Mouse (Mus musculus) intestine, postnatal 0 days (tissue): ENCODE results near the gene 4930524N10Rik. TPM values are rescaled to one million over a fixed set of nuclear protein-coding genes. Genes with fewer than 3 reads are reported as not detected.

ENCODE experiments used
- ATAC-seq: fragments of 200-750 bp; cut with Nextera tagmentation; 2 replicates; pipeline ENCODE4 v1.8.0; 2017; ENCODE audit warnings: mild to moderate bottlenecking, moderate TSS enrichment, moderate library complexity
- H3K27ac ChIP-seq: fragments of 300-500 bp; sonication (generic); 2 replicates; pipeline ENCODE4 v1.5.1; 2014; ENCODE audit warnings: mild to moderate bottlenecking, low read depth, low read length, moderate library complexity
- H3K27me3 ChIP-seq: fragments of 300-500 bp; sonication (generic); replicated peaks from 2 replicates; pipeline ENCODE4 v1.6.1; 2014; ENCODE audit warnings: low read length, mixed read lengths; ENCODE audit not compliant: control insufficient read depth, insufficient read depth
- H3K36me3 ChIP-seq: fragments of 300-500 bp; sonication (generic); 2 replicates; pipeline ENCODE4 v1.6.1; 2014; ENCODE audit warnings: mild to moderate bottlenecking, moderate library complexity; ENCODE audit not compliant: control insufficient read depth, insufficient read depth
- H3K4me1 ChIP-seq: fragments of 300-500 bp; sonication (generic); replicated peaks from 2 replicates; pipeline ENCODE4 v1.6.1; 2014; ENCODE audit warnings: antibody characterized with exemption, low read length, mixed read lengths; ENCODE audit not compliant: control insufficient read depth, insufficient read depth
- H3K4me2 ChIP-seq: fragments of 300-500 bp; sonication (generic); replicated peaks from 2 replicates; pipeline ENCODE4 v1.6.1; 2014; ENCODE audit warnings: low read depth, mild to moderate bottlenecking, moderate library complexity
- H3K4me3 ChIP-seq: fragments of 300-500 bp; sonication (generic); 2 replicates; pipeline ENCODE4 v1.5.1; 2014; ENCODE audit warnings: low read depth, low read length
- H3K9ac ChIP-seq: fragments of 300-500 bp; sonication (generic); 2 replicates; pipeline ENCODE4 v1.6.1; 2014; ENCODE audit warnings: mild to moderate bottlenecking, low read depth, low read length
- H3K9me3 ChIP-seq: fragments of 300-500 bp; sonication (generic); 2 replicates; pipeline ENCODE4 v1.6.1; 2016; ENCODE audit warnings: mixed run types; ENCODE audit not compliant: control insufficient read depth
- CTCF ChIP-seq: sonication (generic); IDR thresholded peaks from 2 replicates; pipeline ENCODE4 v1.5.1; 2016; ENCODE audit warnings: low read depth, mild to moderate bottlenecking, control low read depth, antibody characterized with exemption, moderate library complexity
- WGBS: fragments of 180-500 bp; shearing (Covaris S2); extraction: QIAGEN DNeasy Blood & Tissue Kit; methylation state at CpG from one replicate; pipeline ENCODE4 v1.1.7; 2014; 5-methylcytosine and 5-hydroxymethylcytosine counted together
- polyA plus RNA-seq: library from polyadenylated mRNA; unstranded; fragments of >200 nt; fragmentation: Nextera tagmentation; extraction: Ambion mirVana; gene quantifications from 2 replicates; pipeline ENCODE4 v1.2.1, GENCODE M21; 2015

The 4930524N10Rik gene
- polyA plus RNA-seq: not detected in 2 replicates

GRCm38 (mm10) chrX:154343292-154343691, at the start of gene 4930524N10Rik:
4930524N10Rik (minus strand) TSS chrX:154343392.
- Histone ChIP-seq H3K4me3 (no peak within 1 kb of the TSS), H3K4me2 (no peak within 1 kb of the TSS), H3K9me3 (no peaks in the 10 kb centered on the region), H3K9ac (no peak within 1 kb of the TSS), H3K27ac (no peak within 1 kb of the TSS), H3K4me1 (no peaks in the 10 kb centered on the region), H3K36me3 (no peaks in the 10 kb centered on the region), H3K27me3 (no peaks in the 10 kb centered on the region)
- WGBS: 9% methylated on average over 1 of the region's 1 CpGs
- no peak for TF ChIP-seq CTCF
- no peak for ATAC-seq

GRCm38 (mm10) chrX:154350042-154350441, 6.8 kb upstream of the 4930524N10Rik start:
- no peak for ATAC-seq
- Histone ChIP-seq H3K9me3 (no peaks in the 10 kb centered on the region), H3K36me3 (no peaks in the 10 kb centered on the region), H3K27ac (no peak overlapping the region), H3K27me3 (no peaks in the 10 kb centered on the region), H3K4me1 (no peaks in the 10 kb centered on the region), H3K4me2 (no peak overlapping the region), H3K9ac (no peak overlapping the region), H3K4me3 (no peak overlapping the region)
- WGBS: 72% methylated on average over 3 of the region's 3 CpGs
- TF ChIP-seq CTCF: no peak

- 81% methylated on average over 7 of the region's 7 CpGs for WGBS
- H3K4me1 ChIP-seq: no peaks in the 10 kb centered on the region
- no peaks in the 10 kb centered on the region for H3K9me3 ChIP-seq
- H3K27ac ChIP-seq: no peak overlapping the region
- no peaks in the 10 kb centered on the region for H3K36me3 ChIP-seq
- H3K9ac ChIP-seq: no peak overlapping the region
- H3K4me2 ChIP-seq: no peak overlapping the region
- H3K27me3 ChIP-seq: no peaks in the 10 kb centered on the region
- H3K4me3 ChIP-seq: no peak overlapping the region
- TF ChIP-seq CTCF: no peak
- ATAC-seq: no peak
Observed at GRCm38 (mm10) chrX:154349302-154350041, 6.3 kb upstream of the 4930524N10Rik start.

- no peaks in the 10 kb centered on the region for H3K4me1 ChIP-seq
- WGBS: 73% methylated on average over 3 of the region's 3 CpGs
Observed at GRCm38 (mm10) chrX:154347933-154348332, 4.7 kb upstream of the 4930524N10Rik start.

More at GRCm38 (mm10) chrX:154347933-154348332, 4.7 kb upstream of the 4930524N10Rik start:
- no peaks in the 10 kb centered on the region for H3K9me3 ChIP-seq
- ATAC-seq: no peak
- no peak overlapping the region for H3K4me3 ChIP-seq
- H3K9ac ChIP-seq: no peak overlapping the region
- no peaks in the 10 kb centered on the region for H3K27me3 ChIP-seq
- no peak overlapping the region for H3K27ac ChIP-seq
- no peak overlapping the region for H3K4me2 ChIP-seq
- TF ChIP-seq CTCF: no peak
- H3K36me3 ChIP-seq: no peaks in the 10 kb centered on the region

Other genes starting within 250 kb of the 4930524N10Rik start
- gene Gm15140, start 222.7 kb downstream of the 4930524N10Rik start, polyA plus RNA-seq: not detected in 2 replicates
- not detected in 2 replicates for gene Samt4, start 138.6 kb upstream of the 4930524N10Rik start, polyA plus RNA-seq
- not detected in 2 replicates for gene Samt2, start 236.0 kb upstream of the 4930524N10Rik start, polyA plus RNA-seq